Mouse (Mus musculus): Measurements from ENCODE around the gene Cldnd2.

The Cldnd2 gene

GRCm38 (mm10) chr7:43447801-43448200, 7.2 kb downstream of the Cldnd2 start:
- DNase-seq (ENCODE audit: low spot score in 2 of 2): no peak

GRCm38 (mm10) chr7:43448246-43448645, 7.7 kb downstream of the Cldnd2 start:
- DNase-seq (ENCODE audit: low spot score in 2 of 2): no peak

- DNase-seq (ENCODE audit: low spot score in 2 of 2): no peak
These were observed 9.2 kb downstream of the Cldnd2 start for GRCm38 (mm10) chr7:43449811-43450210.

GRCm38 (mm10) chr7:43451726-43452125, 11.1 kb downstream of the Cldnd2 start:
- DNase-seq (ENCODE audit: low spot score in 2 of 2): no peak

GRCm38 (mm10) chr7:43452609-43453008, 12.0 kb downstream of the Cldnd2 start:
- DNase-seq (ENCODE audit: low spot score in 2 of 2): no peak

- no peak for DNase-seq (ENCODE audit: low spot score in 2 of 2)
These were observed 13.2 kb downstream of the Cldnd2 start for GRCm38 (mm10) chr7:43453599-43454355.

- no peak for DNase-seq (ENCODE audit: low spot score in 2 of 2)
These were observed 13.8 kb downstream of the Cldnd2 start for GRCm38 (mm10) chr7:43454371-43454770.

- no peak for DNase-seq (ENCODE audit: low spot score in 2 of 2)
These were observed 22.3 kb downstream of the Cldnd2 start, which contains the start of gene Vsig10l for GRCm38 (mm10) chr7:43462851-43463250. Gene Vsig10l (plus strand): TSS chr7:43463151.

GRCm38 (mm10) chr7:43463976-43464375, 23.4 kb downstream of the Cldnd2 start:
- DNase-seq (ENCODE audit: low spot score in 2 of 2): no peak

GRCm38 (mm10) chr7:43464864-43465343, 24.3 kb downstream of the Cldnd2 start:
- no peak for DNase-seq (ENCODE audit: low spot score in 2 of 2)

GRCm38 (mm10) chr7:43465344-43466098, 24.9 kb downstream of the Cldnd2 start:
- DNase-seq (ENCODE audit: low spot score in 2 of 2): peak; percentile 80

- peak; percentile 61 to 79 for DNase-seq (ENCODE audit: low spot score in 2 of 2)
These were observed 25.6 kb downstream of the Cldnd2 start for GRCm38 (mm10) chr7:43466099-43466694.

- DNase-seq (ENCODE audit: low spot score in 2 of 2): no peak
These were observed 29.8 kb downstream of the Cldnd2 start for GRCm38 (mm10) chr7:43470373-43470772.

- DNase-seq (ENCODE audit: low spot score in 2 of 2): no peak
These were observed 35.1 kb downstream of the Cldnd2 start for GRCm38 (mm10) chr7:43475706-43476105.

- no peak for DNase-seq (ENCODE audit: low spot score in 2 of 2)
These were observed 35.8 kb downstream of the Cldnd2 start for GRCm38 (mm10) chr7:43476376-43476775.

- no peak for DNase-seq (ENCODE audit: low spot score in 2 of 2)
These were observed 40.6 kb downstream of the Cldnd2 start for GRCm38 (mm10) chr7:43481191-43481590.

GRCm38 (mm10) chr7:43482090-43482716, 41.6 kb downstream of the Cldnd2 start:
- no peak for DNase-seq (ENCODE audit: low spot score in 2 of 2)

GRCm38 (mm10) chr7:43483236-43483635, 42.7 kb downstream of the Cldnd2 start:
- no peak for DNase-seq (ENCODE audit: low spot score in 2 of 2)

GRCm38 (mm10) chr7:43488646-43489045, 48.1 kb downstream of the Cldnd2 start:
- no peak for DNase-seq (ENCODE audit: low spot score in 2 of 2)

GRCm38 (mm10) chr7:43489631-43490125, 49.1 kb downstream of the Cldnd2 start, which contains the start of gene Iglon5:
Gene Iglon5 (minus strand): TSS chr7:43490075.
- DNase-seq (ENCODE audit: low spot score in 2 of 2): no peak

- no peak for DNase-seq (ENCODE audit: low spot score in 2 of 2)
These were observed 49.6 kb downstream of the Cldnd2 start for GRCm38 (mm10) chr7:43490182-43490584.

GRCm38 (mm10) chr7:43490861-43491260, 50.3 kb downstream of the Cldnd2 start:
- no peak for DNase-seq (ENCODE audit: low spot score in 2 of 2)

Measured in urinary bladder, adult 18-20 months (tissue).